Mouse (Mus musculus): ENCODE results near the gene Ubtf. TPM values are rescaled to one million over a fixed set of nuclear protein-coding genes. Genes with fewer than 3 reads are reported as not detected.
A peak's percentile ranks its signal among the peaks of the same experiment; 100 is the strongest.

The Ubtf gene
- polyA plus RNA-seq, 1 experiment, result 59.7 TPM

GRCm38 (mm10) chr11:102319941-102320685 lies 571 bp upstream of the Ubtf start:
- peak overlapping the region; percentile 86 for H3K4me3 ChIP-seq (ENCODE audit: insufficient read depth, low read length)
- peak overlapping the region; percentile 71 for H3K27ac ChIP-seq (ENCODE audit: insufficient read depth, low read depth, low read length)
- H3K4me1 ChIP-seq (ENCODE audit: control insufficient read depth, insufficient read depth, low read length), result peaks cover 12% of the 10 kb centered on the region
- 0 out of 2 replicates have a peak, but pooled peaks have one; percentile 2 for TF ChIP-seq POLR2A (IDR thresholded peaks at IDR 0.05; ENCODE audit: borderline replicate concordance, low read depth, low read length)
- TF ChIP-seq CTCF (IDR thresholded peaks at IDR 0.05; ENCODE audit: low read depth, low read length), result no peak

GRCm38 (mm10) chr11:102318576-102319409 lies 749 bp downstream of the Ubtf start:
- Histone ChIP-seq H3K4me3 (ENCODE audit: insufficient read depth, low read length) (peak overlapping the region; percentile 86), H3K27ac (ENCODE audit: insufficient read depth, low read depth, low read length) (peak overlapping the region; percentile 77), H3K4me1 (ENCODE audit: control insufficient read depth, insufficient read depth, low read length) (peaks cover 18% of the 10 kb centered on the region)
- TF ChIP-seq CTCF (IDR thresholded peaks at IDR 0.05; ENCODE audit: low read depth, low read length) (no peak), POLR2A (IDR thresholded peaks at IDR 0.05; ENCODE audit: borderline replicate concordance, low read depth, low read length) (no peak)

- TF ChIP-seq POLR2A (IDR thresholded peaks at IDR 0.05; ENCODE audit: borderline replicate concordance, low read depth, low read length) (no peak), CTCF (IDR thresholded peaks at IDR 0.05; ENCODE audit: low read depth, low read length) (no peak)
- H3K27ac ChIP-seq (ENCODE audit: insufficient read depth, low read depth, low read length), result peak overlapping the region; percentile 77
- H3K4me3 ChIP-seq (ENCODE audit: insufficient read depth, low read length), result peak overlapping the region; percentile 86
- H3K4me1 ChIP-seq (ENCODE audit: control insufficient read depth, insufficient read depth, low read length), result peaks cover 20% of the 10 kb centered on the region
Observed at GRCm38 (mm10) chr11:102317901-102318575, 1.5 kb downstream of the Ubtf start.

- no peak for TF ChIP-seq CTCF (IDR thresholded peaks at IDR 0.05; ENCODE audit: low read depth, low read length)
- no peak for TF ChIP-seq POLR2A (IDR thresholded peaks at IDR 0.05; ENCODE audit: borderline replicate concordance, low read depth, low read length)
- H3K4me3 ChIP-seq (ENCODE audit: insufficient read depth, low read length), result peak overlapping the region; percentile 89
- H3K27ac ChIP-seq (ENCODE audit: insufficient read depth, low read depth, low read length), result peak overlapping the region; percentile 80
- peaks cover 25% of the 10 kb centered on the region for H3K4me1 ChIP-seq (ENCODE audit: control insufficient read depth, insufficient read depth, low read length)
Observed at GRCm38 (mm10) chr11:102317298-102317900, 2.1 kb downstream of the Ubtf start.

- H3K4me3 ChIP-seq (ENCODE audit: insufficient read depth, low read length), result peak overlapping the region; percentile 92
- H3K4me1 ChIP-seq (ENCODE audit: control insufficient read depth, insufficient read depth, low read length), result peaks cover 27% of the 10 kb centered on the region
- no peak for TF ChIP-seq POLR2A (IDR thresholded peaks at IDR 0.05; ENCODE audit: borderline replicate concordance, low read depth, low read length)
- TF ChIP-seq CTCF (IDR thresholded peaks at IDR 0.05; ENCODE audit: low read depth, low read length), result no peak
- peak overlapping the region; percentile 80 for H3K27ac ChIP-seq (ENCODE audit: insufficient read depth, low read depth, low read length)
Observed at GRCm38 (mm10) chr11:102316572-102317297, 2.8 kb downstream of the Ubtf start.

- H3K4me1 ChIP-seq (ENCODE audit: control insufficient read depth, insufficient read depth, low read length), result peaks cover 27% of the 10 kb centered on the region
- no peak for TF ChIP-seq POLR2A (IDR thresholded peaks at IDR 0.05; ENCODE audit: borderline replicate concordance, low read depth, low read length)
- no peak for TF ChIP-seq CTCF (IDR thresholded peaks at IDR 0.05; ENCODE audit: low read depth, low read length)
Observed at GRCm38 (mm10) chr11:102315690-102316571, 3.6 kb downstream of the Ubtf start.

GRCm38 (mm10) chr11:102314321-102314720 lies 5.2 kb downstream of the Ubtf start:
- TF ChIP-seq CTCF (IDR thresholded peaks at IDR 0.05; ENCODE audit: low read depth, low read length) (no peak), POLR2A (IDR thresholded peaks at IDR 0.05; ENCODE audit: borderline replicate concordance, low read depth, low read length) (no peak)
- Histone ChIP-seq H3K27ac (ENCODE audit: insufficient read depth, low read depth, low read length) (no peak overlapping the region), H3K4me1 (ENCODE audit: control insufficient read depth, insufficient read depth, low read length) (peaks cover 27% of the 10 kb centered on the region), H3K4me3 (ENCODE audit: insufficient read depth, low read length) (no peak overlapping the region)

More at GRCm38 (mm10) chr11:102315690-102316571, 3.6 kb downstream of the Ubtf start:
- Histone ChIP-seq H3K27ac (ENCODE audit: insufficient read depth, low read depth, low read length) (peak overlapping the region; percentile 63), H3K4me3 (ENCODE audit: insufficient read depth, low read length) (peak overlapping the region; percentile 92)

GRCm38 (mm10) chr11:102312586-102312985 lies 7.0 kb downstream of the Ubtf start:
- no peak overlapping the region for H3K27ac ChIP-seq (ENCODE audit: insufficient read depth, low read depth, low read length)
- H3K4me3 ChIP-seq (ENCODE audit: insufficient read depth, low read length), result no peak overlapping the region
- TF ChIP-seq CTCF (IDR thresholded peaks at IDR 0.05; ENCODE audit: low read depth, low read length) (no peak), POLR2A (IDR thresholded peaks at IDR 0.05; ENCODE audit: borderline replicate concordance, low read depth, low read length) (no peak)
- H3K4me1 ChIP-seq (ENCODE audit: control insufficient read depth, insufficient read depth, low read length), result peaks cover 27% of the 10 kb centered on the region
